Mouse (Mus musculus) urinary bladder, adult 2 months (tissue): Measurements from ENCODE around the gene Adarb2. TPM values are rescaled to one million over a fixed set of nuclear protein-coding genes. Genes with fewer than 3 reads are reported as not detected.

Experiments used
- DNase-seq: peaks from one replicate; pipeline ENCODE4 v3.0.0; 2022; ENCODE audit warnings: low spot score
- polyA plus RNA-seq: library from polyadenylated mRNA; depleted of rRNA; stranded (reverse); fragments of >200 nt; gene quantifications from 2 replicates; pipeline ENCODE4 v1.2.3, GENCODE M21; 2012

Adarb2 gene
- polyA plus RNA-seq, 1 experiment = 0.10 TPM

DNA sequence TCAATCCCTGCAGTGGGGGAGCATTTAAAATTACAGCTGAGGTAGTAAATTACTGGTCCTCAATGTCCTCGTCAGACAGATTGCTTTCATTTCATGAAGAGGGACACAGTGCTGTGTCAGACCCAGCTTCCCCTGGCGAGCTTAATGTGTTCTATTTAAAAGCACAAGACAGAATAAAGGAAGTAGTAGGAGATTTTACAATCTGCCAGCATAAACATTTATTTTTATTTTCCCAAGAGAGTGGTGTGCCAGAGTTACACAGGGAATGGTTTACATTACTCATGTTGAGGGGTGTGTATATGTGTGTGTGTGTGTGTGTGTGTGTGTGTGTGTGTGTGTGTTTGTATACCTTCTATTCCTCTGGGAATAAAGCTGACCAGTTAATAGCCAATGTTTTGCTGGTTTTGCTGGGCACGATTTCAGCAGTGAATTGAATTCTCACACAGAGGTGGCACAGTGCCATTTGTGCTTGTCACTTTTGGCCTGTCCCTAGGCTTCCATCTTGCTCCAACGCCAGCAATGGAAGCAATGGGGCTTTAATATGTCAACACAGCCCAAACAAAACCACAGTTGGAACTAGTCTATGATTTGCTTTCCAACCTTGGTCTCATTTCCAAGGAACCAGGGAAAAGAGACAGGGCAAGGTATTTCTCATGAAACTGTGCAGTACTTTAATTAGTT lies 282.1 kb downstream of the Adarb2 start:
- DNase-seq = no peak

DNA sequence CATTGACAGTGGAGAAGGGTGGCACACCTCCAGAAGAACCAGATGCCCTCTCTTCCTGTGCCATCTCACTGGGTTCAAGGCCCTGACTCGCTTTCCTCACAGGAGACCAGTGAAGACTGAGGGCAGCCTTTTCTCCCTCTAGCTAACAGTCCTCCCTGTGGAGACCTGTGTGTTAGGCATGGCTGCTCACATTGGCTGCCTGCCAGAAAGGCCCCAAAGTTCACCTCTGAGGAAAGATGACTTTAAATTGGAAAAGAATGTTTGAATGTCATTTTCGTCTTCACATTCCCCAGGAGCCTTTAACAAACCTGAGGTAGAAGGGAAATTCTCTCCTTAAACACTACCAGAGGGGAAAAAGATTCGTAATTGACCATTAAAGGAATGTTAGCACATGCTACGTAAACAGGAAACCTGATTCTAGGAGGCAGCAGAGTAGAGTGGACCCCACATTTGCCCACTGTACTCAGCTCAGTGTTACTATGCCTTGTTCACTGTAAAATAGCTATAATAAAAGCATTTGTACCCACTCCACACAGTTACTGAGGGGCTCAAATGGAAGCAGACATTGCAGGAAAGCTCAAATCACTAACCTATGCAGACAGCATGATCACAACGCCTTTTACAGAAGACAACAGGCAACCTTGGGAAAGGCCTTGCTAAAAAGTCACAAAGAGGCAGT lies 285.2 kb downstream of the Adarb2 start:
- DNase-seq = no peak

DNA sequence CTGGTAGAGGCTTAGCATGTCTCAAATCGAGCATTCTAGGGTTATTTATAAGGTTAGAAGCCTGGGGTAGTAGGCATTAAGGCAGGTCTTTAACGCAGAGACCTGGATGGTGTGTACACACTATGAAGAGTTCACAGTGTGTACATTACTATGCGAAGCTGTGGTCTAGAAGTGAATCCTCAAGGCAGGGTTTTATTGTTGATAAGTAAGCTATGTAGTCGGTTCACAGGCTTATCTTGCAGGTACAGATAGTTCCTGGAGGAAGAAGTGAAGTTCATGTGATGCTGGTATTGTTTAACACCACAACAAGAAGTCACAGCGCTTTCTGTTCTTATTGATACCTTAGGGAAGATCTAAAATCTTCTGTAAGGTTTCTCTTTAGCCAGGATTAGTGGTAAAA lies 290.7 kb downstream of the Adarb2 start:
- DNase-seq = no peak

DNA sequence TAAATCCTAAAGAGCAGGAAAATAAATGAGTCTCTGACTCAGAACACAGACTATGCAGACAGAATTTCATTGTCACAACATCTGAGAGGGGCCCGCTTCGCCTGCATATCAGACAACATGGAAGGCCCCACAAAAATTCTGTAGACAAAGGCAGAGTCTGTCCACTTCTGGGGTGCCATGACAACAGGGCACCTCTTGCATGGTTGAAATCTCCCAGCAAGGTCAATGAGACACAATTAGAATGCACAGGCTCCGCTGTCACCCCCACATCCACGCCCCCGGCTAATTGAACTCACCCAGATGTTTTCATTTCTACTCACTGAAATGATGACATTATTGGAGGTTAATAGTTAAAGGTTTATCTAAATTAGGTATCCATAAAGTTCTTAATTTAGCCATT lies 296.9 kb downstream of the Adarb2 start:
- DNase-seq = no peak

DNA sequence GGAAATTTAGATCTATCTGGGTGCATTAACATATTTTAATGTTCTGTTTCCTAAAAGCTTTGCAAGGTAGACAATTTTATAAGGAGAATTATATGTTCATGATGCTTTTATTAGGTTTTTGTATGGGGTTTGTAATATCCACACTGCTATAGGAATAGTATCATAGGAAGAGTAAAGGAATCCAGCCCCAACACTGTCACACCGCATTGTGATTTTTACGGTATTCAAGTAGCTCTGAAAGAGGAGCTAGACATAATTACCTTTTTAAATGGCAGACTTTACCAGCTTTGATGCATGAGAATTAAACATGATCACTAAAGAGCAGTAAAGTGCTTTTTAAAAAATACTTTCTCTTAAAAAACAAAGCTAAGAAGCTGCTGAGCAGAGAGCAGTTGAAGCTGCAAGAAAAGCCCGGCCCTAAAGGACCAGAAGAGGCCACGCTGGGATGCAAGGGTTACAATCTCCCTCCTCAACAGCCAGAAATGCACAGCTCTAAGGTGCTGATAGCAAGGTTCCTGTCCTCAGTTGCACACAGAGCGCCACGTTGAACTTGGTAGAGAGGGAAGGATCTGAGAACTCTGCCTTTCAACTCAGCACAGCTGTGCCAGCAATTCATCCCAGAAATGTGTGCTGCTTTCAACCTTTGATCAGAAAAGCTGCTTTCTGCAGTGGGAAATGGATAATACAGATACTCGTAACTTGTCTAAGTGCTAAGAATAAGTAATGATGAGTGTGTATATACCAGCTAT lies 308.6 kb downstream of the Adarb2 start:
- DNase-seq = no peak

DNA sequence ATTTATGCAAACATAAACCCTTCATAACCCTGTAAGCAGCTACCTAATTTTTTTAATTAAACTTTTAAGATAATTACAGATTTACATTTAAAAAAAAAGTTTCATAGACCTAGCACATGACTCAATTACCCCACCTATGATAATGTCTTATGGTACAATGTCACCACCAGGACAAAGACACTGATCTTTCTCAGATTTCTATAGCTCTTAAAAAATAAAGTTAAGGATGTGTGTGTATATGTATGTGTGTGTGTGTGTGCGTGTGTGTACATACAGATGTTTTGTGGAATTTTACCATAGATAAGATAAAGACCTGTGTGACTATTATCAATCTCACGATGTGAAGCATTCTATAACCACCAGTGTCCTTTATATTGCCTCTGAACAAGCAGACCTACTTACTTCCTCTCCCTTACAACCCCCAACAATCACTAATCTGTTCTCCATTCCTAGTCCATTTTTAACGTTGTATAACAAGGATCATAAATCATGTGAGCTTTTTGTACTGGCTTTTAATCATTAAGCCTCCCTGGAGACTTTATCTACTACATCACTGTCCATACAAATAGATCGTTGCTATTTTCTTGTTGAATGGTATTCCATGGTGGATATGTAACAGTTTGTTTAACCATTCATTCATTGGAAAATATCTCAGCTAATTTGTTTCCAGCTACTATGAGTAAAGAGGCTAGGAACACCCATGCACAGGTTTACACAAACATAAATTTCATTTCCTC lies 313.5 kb downstream of the Adarb2 start:
- no peak for DNase-seq

DNA sequence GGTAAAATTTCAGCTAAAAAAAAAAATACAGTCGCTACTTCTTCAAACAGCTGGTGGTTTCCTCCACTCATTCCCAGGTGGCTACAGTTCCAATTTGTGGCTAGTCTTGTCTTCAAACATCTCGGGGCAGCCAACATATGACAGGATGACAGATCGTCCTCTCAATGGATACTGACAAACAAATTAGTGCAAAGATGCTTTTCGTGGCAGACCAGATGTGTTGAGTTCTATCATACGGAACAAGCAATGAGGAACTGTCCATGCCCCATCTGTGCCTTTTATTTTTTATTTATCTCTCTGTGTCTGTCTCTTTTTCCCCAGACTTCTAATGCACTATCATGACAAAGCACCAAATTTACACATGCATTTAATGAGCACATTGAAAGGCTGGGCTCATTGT lies 316.5 kb downstream of the Adarb2 start:
- no peak for DNase-seq

DNA sequence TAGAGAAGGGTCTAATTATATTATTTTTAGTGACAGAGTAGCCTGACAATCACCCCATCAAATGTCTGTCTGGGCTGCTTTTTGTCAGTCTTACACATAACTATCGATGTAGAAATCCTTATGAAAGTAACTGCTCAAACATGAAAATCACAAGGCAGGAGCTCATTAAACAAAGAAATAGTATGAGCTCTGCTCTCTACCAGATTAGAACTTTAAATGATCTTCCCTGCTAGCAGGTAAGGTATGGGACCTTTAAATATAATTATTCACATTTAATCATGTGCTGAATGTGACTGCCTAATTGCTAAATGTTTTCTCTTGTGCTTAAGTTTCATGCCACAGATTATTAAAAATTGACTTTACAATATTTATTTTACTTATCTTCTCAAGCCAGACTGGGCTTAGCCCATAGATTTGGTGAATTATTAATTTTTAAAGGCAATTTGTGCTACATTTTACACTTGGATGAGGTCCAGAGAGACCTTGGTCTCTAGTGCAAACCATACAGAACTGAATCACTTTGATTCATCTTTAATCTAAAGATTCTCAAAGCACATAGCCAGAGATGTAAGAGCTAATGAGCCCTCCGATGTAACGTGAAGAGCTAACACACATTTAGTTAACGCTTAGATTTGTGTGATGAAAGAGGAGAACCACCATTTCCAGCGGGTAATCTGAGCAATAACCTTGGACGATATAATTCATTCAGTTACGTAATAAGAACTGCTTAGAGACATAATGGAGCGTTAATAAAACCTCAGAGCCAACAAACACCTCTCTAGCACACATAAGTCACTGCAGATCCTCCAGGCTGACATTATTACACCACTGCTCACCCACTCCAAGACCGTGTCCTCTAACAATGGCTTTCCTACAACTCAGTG lies 323.3 kb downstream of the Adarb2 start:
- no peak for DNase-seq

DNA sequence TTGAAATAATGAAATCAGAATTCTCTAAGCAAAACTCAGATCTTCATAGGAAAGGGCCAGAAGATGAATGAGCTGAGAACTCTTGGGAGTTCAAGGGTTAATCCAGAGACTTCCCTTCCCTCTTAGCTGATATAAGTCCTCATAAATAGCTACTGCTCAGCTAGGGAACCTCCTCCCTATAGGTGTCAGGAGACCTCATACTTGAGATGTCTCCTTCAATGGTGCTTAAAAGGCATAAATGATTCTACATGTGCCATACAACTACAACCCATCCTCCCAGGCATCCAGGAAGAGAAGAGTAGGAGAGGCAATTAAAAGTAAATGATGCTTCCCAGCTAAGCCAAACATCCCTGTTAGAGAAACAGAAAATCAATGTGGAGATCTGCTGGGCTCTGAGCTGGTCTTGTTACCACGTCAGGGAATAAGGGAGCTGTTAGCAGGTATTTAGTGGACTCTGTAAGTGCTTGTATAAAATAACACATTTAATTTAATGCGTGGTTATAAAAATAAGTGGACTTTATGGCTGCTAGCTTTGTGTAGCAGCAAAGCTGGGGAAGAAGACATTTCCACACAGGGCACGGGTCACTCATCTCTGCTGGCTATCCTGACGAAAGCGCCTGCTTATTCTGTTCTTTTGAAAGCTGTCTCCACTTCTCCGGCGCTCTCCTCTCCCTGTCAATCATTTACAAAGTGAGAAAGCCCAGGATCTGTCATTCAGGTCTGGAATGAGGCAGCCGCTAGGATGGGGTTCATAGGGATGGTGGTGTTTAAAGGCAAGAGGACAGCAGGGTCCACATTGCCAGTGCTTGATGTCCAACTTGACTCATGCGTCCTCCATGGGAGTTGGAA lies 331.8 kb downstream of the Adarb2 start:
- no peak for DNase-seq

DNA sequence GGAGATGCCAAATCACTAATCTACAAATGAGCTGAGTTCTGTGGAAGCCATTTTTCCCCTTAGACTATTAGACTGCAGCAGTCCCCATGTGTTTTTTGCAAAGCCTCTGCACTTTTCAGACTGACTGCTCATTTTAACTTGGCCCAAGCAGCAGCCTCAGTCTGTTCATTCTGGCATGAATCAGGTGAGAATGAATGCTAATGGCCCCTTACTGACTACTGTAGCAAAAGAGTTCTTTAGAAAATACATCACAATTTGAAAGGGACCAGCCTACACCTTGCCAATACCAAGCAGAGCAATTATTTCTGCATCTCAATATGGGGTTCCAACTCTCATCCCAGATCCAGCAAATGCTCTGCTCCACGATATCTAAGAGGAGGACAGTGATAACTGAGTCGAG lies 335.8 kb downstream of the Adarb2 start:
- no peak for DNase-seq

DNA sequence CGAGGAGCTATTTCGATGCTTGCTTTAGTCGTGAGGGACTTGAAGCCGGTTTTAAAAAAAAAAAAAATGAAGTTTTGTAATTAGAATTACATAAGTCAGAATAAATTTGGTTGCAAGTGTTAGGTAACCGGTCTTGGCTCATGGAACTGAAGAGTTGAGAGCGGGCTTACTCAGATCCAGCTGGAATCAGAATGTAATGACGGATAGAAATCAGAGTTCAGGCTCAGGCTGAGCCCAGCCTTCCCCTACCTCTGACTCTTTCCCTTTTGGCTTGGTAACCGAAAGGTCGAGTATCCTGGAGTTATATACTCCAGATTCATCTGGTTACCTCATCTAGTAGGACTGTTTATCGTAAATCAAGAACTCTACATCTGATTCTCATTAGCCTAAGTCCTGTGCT lies 336.2 kb downstream of the Adarb2 start:
- no peak for DNase-seq

DNA sequence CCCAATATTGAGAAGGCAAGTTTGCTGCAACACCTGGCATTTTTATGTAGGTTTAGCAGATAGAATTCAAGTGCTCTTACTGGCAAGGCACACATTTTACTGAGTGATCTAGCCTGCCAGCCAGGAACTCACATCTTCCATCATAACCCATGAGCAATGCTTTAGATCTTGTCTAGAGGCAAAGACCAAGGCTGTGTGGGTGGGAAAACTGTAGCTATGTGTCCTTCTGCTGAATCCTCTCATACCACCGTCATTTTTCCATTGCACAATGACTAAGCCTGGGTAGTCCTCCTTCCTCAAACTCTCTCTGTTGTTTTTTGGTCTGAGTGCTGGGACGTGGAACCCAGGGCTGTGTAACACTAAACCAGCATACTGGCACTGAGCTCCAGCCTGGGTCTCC lies 340.0 kb downstream of the Adarb2 start:
- DNase-seq = no peak

DNA sequence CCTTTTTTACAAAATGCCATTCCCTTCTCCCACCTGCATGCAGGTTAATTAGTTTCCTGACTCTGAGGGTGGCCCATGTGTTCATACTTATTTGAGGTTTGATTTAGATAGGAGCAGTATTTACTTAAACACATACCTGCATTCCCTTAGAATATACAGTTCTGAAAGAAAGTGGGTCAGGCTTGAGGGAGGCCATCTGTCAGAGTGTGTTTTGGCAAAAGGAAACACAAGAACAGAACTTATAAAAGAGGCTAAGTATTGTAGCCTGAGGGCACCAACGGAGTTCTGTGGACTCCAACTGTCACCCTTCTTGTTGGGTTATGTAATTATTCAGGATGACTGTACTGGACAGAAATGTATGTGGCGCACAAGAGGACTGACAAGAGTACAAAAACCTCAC lies 349.6 kb downstream of the Adarb2 start:
- DNase-seq = no peak

DNA sequence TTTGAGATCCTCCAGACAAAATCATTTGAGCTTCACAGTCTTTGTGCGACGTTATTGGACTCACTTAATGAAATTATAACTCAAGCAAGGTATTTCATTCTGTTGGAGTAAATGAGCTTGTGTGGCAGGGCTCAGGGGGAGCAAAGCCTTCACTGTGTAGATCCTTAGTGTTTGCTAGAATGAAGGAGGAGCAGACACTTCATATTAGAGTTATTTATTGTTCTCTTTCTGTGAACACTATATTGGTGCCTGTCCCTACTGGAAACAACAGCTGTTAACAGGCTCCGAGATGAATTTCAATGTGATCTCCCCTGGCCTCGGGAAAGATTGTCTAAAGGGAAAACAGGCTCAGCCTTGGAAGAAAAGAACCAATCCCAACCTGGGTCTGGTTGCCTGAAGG lies 355.1 kb downstream of the Adarb2 start:
- no peak for DNase-seq

DNA sequence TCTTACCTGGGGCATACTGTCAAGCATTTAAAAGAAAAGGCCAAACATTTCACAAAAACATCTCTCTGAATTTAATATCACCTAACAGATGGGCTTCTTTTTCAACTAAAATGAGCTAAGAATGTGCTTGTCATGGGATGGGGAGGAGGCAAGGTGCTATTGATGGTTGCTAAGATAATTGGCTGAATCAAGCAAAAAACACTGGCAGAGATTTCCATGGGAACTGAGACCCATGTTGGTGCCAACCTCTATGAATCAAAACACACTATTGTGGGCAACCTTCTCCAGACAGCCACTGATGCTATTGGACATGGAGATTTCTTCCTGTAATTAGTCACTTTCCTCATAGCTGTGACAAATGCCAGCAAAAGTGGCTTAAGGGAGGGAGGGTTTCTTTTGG lies 357.8 kb downstream of the Adarb2 start:
- no peak for DNase-seq

DNA sequence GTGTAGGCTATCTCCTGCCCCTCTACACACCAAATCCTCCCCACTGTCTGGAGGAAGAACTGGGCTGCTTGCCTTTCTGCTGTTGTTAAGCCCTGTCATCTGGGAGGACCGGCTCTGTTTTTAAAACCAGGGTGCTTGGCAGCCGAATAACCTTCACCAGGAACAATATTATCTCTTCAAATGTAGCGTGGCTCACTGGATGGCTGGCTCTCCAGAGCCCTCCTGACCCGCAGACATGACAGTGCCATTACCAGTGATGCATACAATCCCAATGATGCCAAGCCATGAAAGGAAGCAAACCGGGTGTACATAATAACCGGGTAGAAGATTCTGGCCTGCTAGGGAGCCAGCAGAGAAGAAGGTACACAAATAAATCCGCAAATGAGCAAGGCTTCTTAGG lies 360.5 kb downstream of the Adarb2 start:
- no peak for DNase-seq

DNA sequence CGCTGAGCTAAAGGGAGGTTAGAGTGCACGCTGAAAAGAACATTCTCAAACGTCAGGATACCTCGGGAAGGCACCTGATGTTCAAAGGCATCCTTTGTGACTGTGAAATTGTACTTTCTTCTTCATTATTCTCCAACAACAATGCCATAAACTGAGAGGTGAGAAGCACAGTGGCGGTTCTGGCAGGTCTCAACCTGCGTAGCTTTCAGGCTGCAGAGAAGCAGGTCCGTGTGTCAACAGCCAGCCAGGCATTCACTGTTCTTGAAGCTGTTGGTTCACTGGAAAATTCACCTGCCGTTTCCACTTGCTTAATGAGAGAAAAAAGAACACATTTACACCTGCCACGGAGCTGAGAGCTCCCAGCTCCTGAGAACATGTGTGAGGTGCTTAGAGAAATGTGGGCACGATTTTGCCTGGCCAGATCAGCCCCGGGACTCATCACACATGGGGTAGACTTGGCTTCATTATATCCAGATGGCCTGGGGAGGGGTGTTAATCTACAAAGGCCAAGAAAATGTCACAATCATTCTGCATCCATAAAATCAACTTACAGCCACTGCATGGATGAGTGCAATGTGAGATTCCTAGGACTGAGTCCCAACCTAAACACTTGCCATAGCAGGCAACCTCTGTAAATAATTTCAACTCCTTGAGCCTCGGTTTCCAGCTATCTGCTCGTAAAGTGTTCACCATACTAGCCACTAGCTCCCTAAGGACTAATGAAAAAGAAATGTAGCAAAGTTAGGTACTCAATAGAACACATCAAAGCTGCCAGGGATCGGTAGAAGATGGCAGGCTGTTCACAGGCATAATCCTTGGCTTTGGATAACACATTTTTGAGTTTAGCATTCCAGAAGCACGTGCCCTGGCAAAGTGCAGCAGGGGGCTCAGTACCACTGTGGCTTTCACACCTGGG lies 364.7 kb downstream of the Adarb2 start:
- DNase-seq = no peak

DNA sequence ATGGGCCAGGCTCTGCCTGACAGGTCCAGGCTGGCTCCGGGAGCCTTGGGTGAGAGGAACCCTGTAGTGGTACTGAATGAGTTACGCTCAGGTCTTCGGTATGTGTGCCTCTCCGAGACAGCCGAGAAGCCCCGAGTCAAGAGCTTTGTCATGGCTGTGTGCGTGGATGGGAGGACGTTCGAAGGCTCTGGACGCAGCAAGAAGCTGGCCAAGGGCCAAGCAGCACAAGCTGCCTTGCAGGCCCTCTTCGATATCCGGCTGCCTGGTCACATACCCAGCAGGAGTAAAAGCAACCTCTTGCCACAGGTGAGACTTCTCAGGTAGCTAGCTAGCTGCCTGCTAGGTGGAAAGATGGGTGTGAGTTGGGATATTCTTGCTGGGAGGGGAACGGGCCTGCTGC lies 367.6 kb downstream of the Adarb2 start:
- DNase-seq = no peak

DNA sequence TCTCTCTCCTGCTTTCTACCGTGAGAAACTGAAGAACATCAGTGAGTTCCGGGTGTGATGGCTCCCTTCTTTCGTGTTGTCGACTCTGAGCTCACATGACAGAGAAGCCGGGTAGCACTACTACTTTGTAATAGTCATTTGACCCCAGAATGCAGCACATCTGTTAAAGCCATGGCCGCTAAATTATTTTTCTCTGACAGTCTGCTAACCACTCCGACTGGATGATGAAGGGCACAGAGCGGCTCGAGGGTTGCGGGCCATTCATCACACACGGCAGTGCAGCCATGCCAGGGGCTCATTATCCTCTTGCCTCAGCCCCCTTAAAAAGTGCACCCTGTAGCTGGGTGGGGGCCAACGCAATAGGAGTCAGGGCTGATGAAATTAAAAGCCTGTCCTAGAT lies 371.2 kb downstream of the Adarb2 start:
- DNase-seq = no peak
